Mouse (Mus musculus) heart, adult 9 months (tissue): ENCODE results near the gene Ttc5.
"Not testable (repeated sequence)": the region's sequence is repeated elsewhere in the genome, so short reads cannot be mapped to it uniquely, and the experiment has no call there.

Experiments used
- DNase-seq, 2 experiments: peaks; one replicate each; pipeline ENCODE4 v3.0.0; 2022; ENCODE audit warnings: low spot score in 2 of 2

The Ttc5 gene

DNA sequence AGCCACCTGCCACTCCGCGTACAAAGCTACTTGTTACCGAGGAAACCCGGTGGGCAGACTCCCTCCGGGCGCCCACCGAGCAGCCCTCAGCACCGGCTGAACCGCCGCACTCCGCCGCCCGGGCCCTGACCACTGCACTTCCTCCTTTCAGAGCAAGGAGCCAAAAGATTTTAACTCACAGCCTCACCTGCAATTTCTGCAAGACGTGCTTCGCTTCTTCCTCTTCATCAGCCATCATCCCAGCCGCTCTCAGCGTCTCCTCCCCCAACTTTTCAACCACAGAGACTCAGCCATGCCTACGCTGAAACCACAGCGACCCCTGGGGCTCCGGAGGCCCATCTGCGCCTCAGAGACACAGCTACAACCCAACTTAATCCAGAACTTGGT, at the start of gene Ttc5:
TSS of gene Ttc5 (minus strand) at position 269 of the 387 bp plus-strand sequence.
- DNase-seq: peak; percentile 81 to 90

DNA sequence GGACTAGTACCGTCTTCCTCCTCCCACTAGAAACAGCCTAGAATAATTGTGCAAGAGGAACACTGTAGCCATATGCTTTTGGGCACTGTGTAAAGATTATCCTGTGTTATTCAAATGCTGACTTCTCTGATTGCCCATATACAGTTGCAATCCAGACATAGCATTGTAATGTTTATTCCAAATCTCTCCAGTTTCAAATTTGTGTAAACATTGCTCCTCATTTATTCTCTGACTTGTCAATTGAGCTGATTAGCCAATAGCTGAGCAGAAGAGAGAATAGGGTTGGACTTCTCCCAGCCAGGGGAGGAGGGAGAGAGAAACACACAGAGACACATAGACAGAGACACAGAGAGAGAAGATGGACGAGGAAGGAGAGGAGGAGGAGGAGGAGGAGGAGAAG, 49.1 kb upstream of the Ttc5 start:
- no peak for DNase-seq

DNA sequence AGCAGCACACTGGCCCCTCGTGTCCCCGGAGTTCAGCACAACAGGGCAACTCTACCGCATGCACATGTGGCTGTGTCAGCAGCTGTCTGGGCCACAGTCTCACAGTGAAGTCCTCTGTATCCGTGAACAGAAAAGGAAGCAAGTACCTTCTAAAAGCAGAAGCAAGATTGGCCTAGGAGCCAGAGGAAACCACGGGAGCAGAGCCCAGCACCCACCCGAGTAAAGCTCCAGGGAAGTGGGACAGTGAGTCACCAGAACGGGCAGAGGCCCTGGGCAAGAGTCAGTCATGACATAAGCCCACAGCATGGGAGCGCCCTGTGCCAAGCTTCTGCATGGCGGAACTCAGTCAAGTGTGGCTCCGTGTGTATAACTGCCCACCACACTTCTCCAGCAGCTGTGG, 48.6 kb upstream of the Ttc5 start:
- peak; percentile 25 to 63 for DNase-seq

DNA sequence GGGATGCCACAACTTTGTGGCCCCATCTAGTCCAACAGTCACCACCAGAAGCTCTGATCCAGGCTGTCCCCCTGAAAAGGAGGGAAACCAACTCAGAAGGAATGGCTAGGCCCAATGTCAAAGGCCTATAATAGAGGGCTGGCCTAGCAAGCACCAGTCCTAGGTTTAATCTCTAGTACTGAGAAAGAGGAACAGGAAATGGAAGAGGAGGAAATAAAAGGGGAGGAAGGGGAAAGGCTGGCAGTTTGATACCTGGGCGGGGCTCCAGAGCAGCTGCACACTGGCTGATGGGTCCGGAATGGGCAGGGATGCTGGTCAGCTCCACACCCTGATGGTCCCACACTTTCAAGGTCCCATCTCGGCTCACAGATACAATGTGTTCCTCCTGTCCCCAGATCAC, 44.6 kb upstream of the Ttc5 start:
- DNase-seq: peak in 1 of 2 experiments; percentile 50

DNA sequence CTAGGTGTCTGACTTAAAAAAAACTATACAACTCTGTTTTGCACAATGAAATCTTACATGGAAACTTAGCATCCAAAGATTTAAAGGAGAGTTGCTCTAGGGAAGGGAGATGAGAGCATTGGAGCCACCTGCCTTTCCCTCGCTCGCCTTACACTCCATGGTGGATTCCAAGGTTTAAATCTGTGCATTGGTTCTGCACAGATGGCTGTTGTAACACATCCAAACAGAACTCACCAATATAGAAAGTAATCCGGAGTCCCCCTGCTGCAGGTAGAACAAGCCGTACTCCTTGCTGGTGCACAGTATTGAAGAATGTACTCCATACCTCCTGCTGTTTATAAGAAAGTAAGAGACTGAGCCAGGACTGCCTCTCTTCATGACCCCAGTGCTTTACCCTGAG, 41.3 kb upstream of the Ttc5 start:
- DNase-seq: no peak

DNA sequence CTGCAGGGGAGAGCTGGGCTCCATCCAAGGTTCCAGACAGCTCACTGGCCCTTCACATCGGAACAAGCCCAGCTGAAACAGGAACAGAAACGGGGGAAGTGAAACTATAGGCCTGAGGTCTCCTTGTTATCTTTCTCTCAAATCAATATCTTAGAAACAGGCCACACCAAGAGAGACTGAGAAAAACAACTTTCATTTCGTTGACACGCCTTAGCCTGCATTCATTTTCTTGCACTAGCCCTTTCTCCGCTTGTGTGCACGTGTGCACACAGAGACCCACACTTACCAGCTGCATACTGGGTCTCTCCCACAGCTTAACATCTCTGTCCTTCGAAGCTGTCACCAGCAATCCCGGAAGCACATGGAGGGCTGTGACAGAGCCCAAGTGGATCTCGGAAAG, 38.9 kb upstream of the Ttc5 start:
- peak in 1 of 2 experiments; percentile 24 for DNase-seq

DNA sequence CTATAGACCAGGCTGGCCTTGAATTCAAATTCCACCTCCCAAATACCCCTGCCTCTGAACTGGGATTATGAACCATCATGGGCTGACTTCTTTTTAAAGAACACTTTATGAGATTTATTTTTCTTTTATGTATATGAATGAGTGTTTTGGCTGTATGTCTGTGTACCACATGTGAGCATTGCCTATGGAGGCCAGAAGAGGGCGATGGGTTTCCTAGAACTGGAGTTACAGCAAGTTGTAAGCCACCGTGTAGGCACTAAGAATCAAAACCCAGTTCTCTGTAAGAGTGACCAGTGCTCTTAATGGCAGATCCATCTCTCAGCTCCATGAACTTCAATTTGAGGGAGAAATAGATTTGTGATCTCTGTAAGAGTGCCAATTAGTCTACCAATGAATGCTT, 37.9 kb upstream of the Ttc5 start:
- no peak for DNase-seq

DNA sequence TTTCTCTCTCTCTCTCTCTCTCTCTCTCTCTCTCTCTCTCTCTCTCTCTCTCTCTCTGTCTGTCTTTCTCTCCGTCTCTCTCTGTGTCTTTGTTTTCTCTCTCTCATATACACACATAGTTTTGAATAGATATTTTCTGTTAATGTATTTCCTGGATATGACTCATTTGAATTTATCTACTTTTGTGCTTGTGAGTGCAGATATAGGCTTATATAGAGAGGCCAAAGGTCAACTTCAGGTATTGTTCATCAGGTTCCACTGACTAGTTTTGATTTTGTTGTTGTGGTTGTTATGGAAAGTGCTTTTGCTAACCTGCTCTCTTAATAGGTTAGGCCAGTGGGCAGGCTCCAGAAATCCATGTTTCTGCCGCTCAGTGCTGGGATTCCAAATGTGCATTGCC, 27.7 kb upstream of the Ttc5 start:
- DNase-seq: no peak

DNA sequence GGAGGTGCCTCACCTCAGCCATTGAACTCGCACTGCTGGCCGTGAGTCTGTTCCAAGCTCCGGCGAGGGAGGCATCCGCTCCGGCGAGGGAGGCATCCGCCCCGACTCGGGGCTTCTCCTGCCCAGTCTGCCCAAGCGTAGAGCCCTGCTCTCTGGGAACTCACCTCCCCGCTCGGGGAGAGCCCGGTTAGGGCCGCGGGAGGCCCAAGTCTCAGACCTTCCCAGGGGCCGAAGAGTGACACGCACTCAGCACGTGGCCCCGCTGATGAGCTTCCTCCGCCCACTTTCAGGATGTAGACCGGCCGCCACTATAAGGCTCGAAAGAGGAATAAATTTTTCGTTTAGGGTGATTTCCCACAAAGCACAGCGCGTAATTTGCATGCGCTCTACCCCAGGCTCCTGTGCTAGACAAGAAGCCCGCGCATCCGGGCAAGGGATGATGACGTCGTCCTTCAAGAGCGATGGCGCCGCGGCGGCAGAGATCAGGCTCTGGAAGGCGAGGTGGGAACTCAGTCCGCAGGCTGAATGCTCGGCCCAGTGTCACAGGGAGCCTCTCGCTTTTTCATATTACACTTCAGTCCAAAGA, 22.3 kb upstream of the Ttc5 start, which contains the start of the genes Ccnb1ip1 and Parp2:
TSS of gene Ccnb1ip1 (minus strand) at position 246 of the 586 bp plus-strand sequence.
TSS of gene Parp2 (plus strand) at position 355 of the 586 bp plus-strand sequence.
- DNase-seq: peak; percentile 98

DNA sequence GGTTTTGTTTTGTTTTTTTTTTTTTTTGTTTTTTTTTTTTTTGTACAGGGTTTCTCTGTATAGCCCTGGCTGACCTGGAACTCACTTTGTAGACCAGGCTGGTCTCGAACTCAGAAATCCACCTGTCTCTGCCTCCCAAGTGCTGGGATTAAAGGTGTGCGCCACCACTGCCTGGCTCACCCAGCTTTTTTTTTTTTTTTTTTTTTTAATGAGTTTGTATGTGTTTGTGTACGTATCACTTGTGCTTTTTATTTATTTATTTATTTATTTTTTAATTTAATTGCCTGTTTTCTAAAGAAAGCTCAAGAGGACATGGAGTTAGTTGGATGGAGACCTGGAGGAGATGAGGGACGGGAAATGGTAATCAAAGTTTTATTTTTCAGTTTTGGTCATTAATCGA, 21.1 kb upstream of the Ttc5 start:
- not testable (repeated sequence) for DNase-seq

DNA sequence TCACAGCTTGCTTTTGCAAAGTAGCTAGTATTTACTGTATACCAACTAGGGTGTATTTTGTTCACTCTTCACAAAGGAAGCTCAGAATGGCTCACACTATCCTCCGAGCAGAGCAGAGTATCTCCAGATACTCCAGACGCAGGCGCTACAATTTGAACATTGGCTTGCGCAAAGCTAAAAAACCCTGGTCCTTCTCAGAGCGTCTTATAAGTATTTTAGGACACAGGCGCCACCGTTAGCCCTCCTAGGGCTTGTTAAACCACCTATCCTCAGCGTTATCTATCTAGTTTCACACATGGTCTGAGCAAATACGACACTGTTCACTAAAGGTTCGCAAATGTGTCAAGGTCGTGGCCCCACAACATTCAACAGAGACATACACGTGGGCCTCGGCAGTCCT, 19.4 kb upstream of the Ttc5 start:
- DNase-seq: no peak

DNA sequence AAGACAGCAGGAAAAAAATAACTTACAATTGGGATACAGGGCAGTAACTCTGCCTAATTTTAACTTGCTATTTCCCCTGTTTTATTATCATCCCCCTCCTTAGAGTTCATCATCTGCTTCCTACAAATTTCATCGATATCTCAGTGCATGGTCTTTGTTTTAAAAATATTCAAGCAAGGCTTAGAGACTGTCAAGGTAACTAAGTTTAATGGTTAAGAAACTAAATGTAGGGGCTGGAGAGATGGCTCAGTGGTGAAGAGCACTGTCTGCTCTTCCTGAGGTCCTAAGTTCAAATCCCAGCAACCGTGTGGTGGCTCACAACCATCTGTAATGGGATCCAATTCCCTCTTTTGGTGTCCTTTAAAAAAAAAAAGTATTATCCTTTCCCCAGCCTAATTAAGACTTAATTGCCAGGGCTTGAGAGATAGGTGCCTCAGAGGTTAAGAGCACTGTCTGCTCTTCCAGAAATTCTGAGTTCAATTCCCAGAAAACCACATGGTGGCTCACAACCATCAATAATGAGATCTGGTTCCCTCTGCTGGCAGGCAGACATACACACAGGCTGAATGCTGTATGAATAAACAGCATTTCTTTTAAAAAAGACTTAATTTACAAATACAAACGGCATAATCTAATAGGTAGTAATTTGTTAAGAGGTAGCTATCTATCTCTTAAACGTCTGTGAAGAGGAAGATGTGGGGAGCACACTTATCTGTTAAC, 17.7 kb upstream of the Ttc5 start:
- no peak for DNase-seq

DNA sequence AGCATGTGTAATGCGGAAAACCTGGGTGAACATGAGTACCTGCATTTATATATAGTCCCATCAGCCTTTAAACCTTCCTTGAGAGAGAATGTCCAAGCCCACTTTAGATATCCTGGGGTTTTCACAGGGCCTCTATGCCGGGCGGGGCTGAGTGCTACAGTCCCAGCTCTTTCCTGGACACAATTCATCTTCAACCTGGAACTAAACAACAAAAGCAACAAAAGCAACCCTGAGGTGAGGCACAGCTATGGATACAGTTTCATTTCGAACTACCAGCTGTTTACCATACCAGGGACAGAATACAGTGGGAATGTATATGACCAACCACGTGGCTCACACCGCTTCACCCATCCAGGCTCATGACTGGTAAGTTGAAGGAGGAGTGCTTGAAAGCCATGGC, 17.1 kb upstream of the Ttc5 start:
- no peak for DNase-seq

DNA sequence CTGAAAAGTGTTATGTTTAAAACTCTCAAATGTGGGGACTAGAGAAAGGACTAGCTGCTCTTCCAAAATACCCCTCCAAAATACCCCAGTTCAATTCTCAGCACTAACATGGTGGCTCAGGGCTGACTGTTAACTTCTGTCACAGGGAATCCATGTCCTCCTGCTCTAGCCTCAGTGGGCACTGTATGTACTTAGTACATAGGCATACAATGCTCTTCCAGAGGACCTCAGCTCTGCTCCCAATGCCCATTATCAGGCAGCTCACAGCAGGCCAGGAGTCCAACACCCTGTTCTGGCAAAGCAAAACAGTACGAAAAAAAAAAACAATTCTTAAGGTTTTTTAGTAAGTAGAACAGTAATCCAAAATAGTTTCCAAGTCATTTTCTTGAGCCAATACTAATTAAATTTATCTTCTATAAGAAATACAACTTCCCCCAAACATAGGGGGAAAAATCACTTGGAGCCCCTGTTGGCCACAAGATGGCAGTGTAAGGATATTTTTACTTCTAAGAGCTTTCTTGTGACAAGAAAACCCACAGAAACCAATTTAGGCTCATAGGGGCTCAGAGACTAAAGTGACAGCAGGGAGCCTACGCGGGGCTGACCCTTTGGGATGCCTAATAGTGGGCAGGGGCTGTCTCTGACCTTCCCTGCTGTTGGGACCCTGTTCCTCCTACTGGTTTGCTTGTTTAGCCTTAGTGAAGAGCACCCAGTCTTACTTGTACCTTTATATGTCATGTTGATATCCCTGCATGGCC, 14.4 kb upstream of the Ttc5 start:
- peak; percentile 12 to 40 for DNase-seq

DNA sequence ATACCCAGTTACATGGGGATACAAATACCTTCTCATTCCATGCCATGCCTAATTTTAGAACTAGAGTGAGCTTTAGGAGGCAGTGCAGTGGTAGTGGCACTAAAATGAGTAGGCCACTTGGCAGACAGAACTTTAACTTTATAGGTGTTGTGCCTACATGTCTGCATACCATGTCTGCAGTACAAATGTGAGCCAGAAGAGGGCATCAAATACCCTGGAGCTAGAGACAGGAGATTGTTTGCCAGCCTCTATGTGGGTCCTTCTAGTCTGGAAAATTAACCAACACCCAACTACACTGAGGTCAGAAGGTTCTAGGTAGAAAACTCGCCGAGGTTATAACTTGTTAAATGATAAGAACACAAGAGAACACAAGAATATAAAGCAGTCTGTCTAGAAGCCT, 13.2 kb upstream of the Ttc5 start:
- no peak for DNase-seq

DNA sequence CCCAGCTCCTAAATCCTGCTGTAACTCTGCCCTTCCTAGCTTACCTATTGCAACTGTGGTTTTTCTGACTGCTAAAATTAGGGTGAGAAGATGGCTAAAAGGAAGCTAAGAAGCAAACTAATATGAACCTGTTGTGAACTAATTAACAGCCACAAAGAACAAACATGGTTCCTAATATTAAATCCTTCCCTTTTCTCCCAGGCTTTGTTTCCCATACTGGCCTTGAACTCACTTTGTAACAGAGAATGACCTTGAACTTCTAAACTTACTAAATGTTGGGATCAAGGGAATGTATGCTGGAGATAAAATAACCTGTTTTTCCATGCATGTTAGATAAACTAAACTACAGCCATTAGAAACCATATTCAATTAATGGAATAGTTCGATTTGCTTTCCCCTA, 11.1 kb upstream of the Ttc5 start:
- DNase-seq: no peak

DNA sequence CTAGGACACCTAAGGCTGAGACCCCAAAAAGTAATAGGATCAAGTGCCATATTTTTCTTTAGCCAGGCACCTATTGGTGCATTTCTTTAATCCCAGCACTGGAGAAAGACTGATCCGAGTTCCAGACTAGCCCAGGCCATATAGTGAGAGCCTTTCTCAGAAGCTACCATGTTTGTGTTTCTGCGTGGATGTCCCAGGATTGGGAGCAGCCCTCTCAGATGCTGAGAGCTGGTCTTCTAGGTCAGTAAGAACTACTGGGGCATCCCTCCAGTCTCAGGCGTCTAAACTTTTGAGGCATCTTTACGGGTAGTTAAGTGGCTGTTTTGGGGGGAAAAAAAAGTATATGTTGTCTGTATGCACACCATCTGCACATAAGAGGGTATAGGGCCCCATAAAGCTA, 10.6 kb upstream of the Ttc5 start:
- DNase-seq: no peak

DNA sequence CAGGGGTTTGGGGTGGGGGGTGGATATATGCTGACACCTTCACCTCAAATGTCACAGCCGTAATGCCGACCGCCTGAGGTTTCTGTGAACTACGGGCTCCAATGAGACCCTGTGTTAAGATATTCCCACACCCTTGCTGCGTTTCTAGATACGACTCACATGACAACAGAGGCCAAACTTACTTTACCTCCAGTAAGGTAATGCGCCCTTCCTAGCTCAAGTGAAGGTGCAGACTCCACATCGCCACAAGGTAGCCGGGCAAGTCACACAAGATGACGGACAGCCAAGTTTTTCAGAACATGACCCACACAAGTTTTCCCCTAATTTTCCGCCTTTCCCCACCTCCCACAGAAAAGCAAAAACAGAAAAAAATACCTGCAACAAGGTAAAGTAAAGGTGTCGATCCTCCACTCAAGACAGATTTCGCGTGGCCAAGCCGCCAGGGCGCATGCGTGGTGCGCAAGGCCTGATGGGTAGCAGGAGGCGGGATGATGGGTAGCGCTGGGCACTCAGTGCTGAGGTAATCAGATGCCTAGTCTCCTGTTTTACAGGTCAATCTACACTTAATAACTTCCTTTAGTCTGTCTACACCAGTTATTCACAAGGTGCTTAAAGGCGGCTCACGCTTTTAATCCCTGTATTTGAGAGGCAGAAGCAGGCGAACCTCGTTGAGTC, 10.1 kb upstream of the Ttc5 start:
- DNase-seq: no peak

DNA sequence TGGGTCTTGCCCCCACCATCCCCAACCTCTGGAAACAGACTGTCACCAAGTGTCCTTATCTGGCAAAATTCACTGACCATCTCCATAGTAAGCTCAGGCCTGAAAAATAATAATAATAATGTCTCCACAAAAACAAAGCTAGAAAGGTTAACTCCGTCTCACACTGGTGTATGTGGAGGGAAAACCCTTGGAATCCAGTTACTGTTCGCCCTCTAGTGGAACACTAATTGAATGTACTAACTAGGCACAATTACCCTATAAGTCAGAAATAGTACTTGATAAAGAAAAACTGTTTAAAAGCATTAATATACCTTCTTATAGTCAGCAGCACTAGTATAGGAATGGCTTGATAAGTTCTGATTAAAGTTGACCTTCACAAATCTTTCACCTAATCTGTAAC, 2.8 kb upstream of the Ttc5 start:
- DNase-seq: no peak

DNA sequence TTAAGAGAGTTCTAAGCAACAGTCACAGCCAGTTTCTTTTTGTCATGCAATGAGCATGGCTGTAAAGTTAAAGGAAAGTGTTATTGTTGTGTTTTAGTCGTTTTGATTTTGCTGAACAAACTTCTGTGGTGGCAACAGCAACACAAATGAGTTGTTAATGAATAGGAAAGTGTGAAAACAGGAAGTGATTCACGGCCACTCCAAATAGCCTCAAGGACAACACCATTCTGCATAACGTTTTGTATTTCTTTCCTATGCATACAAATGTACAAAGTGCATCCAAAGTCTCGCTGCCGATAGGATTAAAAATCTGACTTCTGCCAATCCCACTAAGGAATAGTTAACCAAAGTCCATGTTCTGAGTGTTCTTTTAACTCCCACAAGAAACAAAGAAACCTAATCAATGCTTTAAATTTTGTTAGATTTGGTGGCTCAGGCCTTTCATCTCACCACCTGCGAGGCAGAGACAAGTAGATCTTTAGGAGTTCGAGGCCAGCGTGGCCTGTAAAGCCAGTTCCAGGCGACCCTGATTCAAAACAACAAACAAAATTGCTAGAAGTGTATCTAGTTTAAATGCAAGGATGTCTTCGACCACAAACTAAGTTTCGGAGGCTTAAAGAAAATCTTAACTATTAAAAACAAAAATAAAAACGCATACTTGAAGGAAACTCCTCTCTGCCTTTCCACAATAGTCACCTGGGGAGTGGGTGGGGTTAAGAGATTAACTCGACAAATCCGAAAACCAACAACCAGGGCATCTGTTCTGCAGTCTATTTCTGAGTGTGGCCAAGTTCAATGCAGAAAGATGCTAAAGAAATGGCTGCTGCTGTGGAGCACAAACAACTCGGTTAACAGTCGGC, 698 bp downstream of the Ttc5 start:
- no peak for DNase-seq

DNA sequence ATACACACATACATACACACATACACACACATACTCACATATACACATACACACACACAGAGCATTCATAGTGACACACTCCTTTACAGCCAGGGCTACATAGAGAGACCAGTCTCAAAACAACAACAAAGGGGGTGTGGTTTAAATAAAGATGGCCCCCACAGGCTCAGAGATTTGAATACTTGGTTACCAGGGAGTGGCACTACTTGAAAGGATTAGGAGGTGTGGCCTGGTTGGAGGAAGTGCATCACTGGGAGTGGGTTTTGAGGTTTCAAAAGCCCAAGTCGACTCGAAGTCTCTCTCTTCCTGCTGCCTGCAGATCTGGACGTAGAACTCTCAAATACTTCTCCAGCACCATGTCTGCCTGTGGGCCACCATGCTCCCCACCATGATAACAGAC, 3.2 kb downstream of the Ttc5 start:
- no peak for DNase-seq
